Mouse (Mus musculus): ENCODE measurements at regions not wholly inside any gene's neighbourhood (a gene's known extent, or its start where the extent isn't known, plus 50 kb on each side); places are given as distances from the start of the nearest gene placed in this dataset.
A peak's percentile ranks its signal among the peaks of the same experiment; 100 is the strongest.

DNA sequence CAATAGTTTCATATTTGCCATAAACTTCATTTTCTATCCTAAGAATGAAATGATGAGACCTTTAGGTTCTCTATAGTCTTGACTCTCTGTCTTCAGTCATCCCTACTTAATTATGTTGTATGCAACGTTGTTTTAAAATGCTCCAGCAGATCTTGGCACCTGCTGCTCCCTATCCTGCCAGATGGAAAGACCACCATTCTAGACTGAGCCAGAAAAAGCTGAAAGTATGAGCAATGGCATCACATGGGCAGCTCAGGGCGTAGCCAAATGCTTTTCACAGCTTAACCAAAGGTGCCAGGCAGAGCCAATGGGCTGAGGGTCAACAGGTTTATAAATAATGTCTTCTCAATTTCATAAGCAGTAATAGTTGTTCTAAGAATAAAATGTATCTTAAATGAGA lies 190.2 kb upstream of the Cdh20 start:
- no peak for DNase-seq (ENCODE audit: low spot score)

DNA sequence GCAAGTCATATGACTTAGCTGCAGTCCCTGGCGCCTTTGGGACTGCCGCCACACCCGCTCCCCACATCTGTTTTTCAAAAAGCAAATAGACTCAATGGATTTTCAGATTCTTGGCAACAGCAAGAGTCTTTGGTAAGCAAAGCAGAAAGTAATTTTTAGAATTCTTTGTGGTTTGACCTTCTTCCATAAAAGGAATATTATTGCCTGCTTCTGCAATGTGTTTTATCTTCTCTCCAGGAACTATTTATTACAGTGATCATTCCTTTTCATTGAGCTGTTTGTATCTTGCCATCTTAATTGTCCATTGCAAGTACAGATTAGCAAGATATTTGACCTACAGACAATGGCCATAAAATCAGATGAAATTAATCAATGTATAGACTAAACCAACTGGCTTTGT lies 184.2 kb upstream of the Cdh20 start:
- DNase-seq (ENCODE audit: low spot score), result no peak

DNA sequence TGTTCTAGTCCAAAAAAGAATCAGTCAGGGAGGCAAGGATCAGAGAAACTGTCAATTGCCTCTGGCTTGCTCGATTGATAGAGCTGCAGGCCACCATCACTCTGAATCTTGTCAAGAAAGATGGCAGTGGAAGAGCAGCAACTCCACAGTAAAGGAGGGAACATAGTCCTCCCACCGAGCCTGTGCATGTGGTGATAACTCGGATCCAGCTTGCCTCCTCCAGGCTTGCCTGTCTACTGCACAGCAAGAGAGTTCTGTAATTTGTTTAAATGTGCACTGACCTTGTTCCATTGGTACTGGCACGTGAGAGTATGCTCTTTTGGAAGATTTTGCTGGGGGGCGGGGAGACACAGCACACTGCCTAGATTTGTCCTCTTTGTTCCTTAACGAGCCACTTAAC lies 181.3 kb upstream of the Cdh20 start:
- no peak for DNase-seq (ENCODE audit: low spot score)

DNA sequence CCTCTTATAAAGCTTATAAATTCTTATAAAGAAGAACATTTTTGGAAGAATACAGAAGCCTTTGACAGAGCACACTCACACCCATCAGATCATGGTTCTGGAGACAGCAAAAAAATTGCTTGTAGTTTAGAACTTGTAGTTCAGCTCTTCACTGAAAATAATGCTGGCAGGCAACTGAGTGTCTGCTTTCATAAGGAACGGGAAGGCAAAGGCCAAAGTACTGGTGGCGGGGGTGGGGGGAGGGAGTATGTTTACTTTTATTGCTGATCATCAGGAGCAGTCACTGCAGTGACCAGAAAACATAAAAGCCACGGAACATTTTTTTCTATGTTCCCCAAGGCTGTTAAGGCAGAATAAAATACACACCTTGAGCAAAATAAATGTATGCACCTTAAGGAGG lies 163.0 kb upstream of the Cdh20 start:
- no peak for DNase-seq (ENCODE audit: low spot score)

DNA sequence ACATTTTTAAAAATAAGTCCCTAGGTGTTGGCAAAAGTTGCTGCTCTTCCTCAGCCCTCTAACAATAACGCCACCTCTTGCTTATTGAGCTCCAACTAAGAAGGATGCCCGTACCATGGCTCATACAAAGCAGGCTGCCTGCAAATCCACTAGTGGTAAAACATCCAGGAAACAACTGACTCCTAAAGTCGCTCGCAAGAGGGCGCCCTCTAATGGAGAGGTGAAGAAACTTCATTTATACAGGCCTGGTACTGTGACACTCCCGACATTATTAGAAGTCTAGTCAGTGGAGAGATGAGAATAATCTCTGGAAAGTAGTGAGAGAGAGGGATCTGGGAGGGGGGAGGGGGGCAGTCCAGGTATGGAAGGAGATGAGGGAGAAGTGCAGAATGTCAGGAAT lies 158.9 kb upstream of the Cdh20 start:
- peak; percentile 18 for DNase-seq (ENCODE audit: low spot score)

DNA sequence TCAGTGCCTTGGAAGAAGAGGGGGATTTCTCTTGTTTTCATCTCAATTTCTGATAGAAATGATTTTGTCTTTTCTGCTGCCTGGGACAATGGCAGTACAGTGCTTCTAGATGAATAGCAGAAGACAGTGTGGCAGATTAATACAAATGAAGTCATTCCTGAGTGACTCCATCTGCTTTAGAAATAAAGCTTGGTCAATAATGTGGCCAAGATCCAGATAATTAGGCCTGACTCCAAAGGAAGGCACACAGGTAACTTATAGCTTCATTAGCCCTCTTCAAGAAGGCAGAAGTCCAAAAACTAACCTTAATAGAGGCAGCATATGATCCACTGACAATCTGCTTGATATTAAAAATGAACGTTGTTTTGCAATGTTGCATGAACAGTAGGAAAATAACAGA lies 151.0 kb upstream of the Cdh20 start:
- DNase-seq (ENCODE audit: low spot score), result no peak

DNA sequence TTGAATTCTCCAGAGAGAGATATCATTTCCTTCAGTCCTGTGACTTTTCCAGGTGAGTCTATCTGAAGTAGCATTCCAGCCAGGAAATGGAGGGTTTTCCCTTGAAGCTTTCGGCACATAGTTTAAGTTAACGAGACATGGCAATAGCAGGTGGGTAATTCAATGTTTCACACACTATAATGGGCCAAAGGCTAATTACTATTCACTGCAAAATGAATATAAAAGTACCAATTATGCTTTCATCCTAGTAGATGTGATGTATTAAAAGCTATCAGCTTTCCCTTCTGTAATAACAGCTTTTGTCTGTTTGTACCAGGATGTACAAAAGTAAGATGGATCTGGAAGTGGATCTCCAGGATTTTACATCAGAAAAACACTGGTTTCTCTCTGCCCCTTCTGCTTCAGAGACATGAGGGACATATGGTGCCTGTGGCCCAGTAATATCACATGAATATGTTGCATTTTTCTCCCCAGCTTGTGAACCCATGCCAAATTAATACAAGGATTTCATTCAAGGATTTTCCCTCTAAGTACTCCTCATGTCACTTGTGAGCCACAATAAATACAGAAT lies 148.4 kb upstream of the Cdh20 start:
- DNase-seq (ENCODE audit: low spot score), result no peak

DNA sequence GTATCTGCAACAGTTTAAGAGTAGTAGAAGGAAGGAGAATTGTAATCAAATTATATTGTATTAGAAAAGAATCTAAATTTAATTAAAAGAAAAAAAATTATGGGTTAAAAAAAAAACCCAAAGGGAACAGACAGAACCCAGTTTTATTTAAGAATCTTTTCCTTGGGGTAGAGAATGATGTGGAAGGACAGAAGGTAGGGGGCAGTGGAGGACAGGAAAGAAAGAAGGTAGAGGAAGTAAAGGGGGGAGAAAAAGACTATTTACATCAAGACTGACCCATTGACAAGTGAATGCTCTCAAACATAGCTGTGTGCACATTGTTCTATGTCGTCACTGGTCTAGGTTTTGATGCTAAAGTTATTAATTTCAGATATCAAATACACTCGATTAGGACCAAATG lies 142.8 kb upstream of the Cdh20 start:
- DNase-seq (ENCODE audit: low spot score), result peak; percentile 18

DNA sequence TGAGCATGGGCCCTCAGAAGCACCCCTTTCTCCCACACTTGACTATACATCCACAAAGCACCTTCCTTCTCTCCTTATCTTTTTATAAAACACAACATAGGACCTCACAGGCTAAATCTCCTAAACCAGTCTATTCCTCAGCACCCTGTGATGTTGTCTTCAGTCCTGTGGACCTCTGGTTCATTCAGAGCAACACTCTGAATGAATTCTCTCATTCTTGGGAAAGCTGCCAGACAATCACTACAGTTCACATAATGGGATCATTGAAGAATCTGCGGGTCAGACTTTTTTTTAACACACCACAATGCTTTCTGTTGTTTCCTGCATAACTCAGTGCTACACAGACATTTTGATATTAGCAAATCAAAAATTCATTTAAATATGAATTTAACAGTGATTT lies 115.9 kb upstream of the Cdh20 start:
- no peak for DNase-seq (ENCODE audit: low spot score)

Data from embryo, embryonic 10.5 days (tissue).